Mouse (Mus musculus): ENCODE results near the gene Cyp4v3.
A peak's percentile ranks its signal among the peaks of the same experiment; 100 is the strongest.

Cyp4v3 gene

DNA sequence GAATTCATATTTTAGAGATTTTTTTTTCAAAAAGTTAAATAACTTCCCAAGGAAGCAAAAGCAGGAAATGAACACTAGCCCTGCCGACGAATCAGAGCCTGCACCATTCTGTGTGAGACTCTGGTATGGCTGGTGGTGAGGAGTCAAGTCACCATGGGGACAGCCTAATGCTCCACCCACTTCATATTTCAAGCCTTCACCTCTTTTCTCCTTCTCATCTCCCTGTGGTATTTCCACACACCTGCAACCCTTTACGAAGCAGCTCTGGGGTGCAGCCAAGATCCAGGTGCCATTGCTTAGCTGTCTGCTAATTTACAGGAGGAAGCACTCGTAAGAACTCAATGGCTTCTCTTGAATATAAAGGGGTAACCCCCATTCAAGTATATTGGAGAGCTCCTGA, 22.0 kb downstream of the Cyp4v3 start:
- DNase-seq: no peak

GRCm38 (mm10) chr8:45308366-45308765, 24.6 kb downstream of the Cyp4v3 start, which contains the start of gene Gm45753:
TSS of gene Gm45753 (minus strand) at chr8:45308466.
- DNase-seq: no peak

DNA sequence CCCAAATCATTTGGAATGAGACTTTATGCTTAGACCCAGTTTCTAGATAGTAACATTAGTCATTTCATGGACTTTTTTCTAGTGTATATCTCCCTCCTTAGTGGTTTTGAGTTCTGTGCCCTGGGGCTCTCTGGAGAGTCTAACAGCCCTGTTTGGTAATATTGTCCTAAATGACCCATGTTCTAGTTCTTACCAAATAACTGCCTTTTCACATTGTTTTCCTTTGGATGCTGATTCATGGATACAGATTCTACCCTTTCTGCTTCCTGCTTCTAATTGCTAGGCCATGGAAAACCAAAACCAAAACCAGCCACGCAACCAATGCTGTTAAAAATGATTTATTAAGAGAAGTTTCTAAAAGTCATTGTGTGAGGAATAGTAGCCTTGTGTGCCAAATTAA, 27.5 kb downstream of the Cyp4v3 start:
- no peak for DNase-seq

DNA sequence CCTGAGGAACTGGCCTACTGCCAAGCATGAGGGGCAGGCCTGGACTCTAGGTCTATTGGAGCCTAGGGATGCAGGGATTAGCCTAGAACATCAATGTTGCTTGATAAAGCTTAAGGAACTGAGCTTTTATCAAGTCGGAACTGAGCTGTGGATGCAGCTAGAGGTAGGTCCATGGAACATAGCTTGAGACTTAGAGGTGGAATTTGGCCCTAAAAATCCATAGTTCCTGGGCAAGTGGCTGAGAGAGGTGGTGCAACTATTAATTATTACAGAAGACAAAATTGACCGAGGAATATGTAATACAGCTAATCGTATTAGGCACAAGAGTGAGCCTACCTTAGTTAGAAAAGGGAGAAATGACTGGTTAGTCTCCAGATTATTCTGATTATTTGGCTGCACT, 28.7 kb downstream of the Cyp4v3 start:
- peak in 1 of 2 experiments; percentile 16 for DNase-seq

GRCm38 (mm10) chr8:45302390-45302789, 30.6 kb downstream of the Cyp4v3 start:
- peak; percentile 5 to 16 for DNase-seq

- DNase-seq: no peak
These were observed 37.7 kb downstream of the Cyp4v3 start for GRCm38 (mm10) chr8:45295276-45295675.

DNA sequence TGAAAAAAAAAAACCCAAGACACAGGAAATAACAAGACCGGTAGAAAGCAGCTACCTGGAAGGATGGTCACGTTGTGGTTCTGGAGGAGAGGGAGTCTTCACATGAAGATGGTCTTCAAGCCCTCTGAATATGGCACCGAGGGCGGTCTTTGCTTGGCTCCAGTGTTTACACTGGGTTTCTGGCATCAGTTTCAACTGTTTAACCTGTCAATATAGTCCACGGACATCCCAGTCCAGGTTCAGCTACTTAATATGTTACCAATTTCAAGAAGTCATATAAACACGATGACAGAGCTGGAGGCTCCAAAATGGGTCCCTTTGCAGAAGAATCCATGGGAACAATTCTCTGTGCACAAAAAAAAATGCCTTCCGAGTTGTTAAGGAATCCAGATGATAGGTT, 38.3 kb downstream of the Cyp4v3 start, which contains the start of gene Klkb1:
Klkb1 (minus strand) TSS at position 173 of the 400 bp plus-strand sequence.
- DNase-seq: no peak

GRCm38 (mm10) chr8:45291790-45292189, 41.2 kb downstream of the Cyp4v3 start:
- peak; percentile 85 to 91 for DNase-seq

- DNase-seq: no peak
These were observed 51.4 kb downstream of the Cyp4v3 start for GRCm38 (mm10) chr8:45281630-45282029.

GRCm38 (mm10) chr8:45277453-45277852, 55.6 kb downstream of the Cyp4v3 start:
- no peak for DNase-seq

GRCm38 (mm10) chr8:45274317-45274716, 58.7 kb downstream of the Cyp4v3 start:
- no peak for DNase-seq

- DNase-seq: no peak
These were observed 64.0 kb downstream of the Cyp4v3 start for GRCm38 (mm10) chr8:45269056-45269455.

DNA sequence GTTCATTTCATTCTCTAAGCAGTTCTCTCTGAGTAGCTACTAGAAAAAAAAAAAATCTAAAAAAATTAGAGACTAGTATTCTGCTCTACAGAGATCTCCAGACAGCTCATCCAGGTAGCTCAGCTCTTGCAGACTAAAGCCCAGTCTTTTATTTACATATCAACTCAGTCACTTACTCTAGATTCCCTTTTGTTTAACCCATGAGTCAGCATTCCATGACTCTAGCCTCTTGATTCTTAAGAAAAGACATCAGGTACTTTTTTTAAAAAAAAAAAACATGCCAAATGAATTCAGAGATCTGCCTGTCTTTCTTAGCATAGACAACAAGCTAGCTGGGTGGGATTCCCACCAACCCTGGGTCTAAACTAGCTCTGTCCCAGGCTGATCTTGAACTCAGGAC, 64.5 kb downstream of the Cyp4v3 start:
- DNase-seq: no peak

DNA sequence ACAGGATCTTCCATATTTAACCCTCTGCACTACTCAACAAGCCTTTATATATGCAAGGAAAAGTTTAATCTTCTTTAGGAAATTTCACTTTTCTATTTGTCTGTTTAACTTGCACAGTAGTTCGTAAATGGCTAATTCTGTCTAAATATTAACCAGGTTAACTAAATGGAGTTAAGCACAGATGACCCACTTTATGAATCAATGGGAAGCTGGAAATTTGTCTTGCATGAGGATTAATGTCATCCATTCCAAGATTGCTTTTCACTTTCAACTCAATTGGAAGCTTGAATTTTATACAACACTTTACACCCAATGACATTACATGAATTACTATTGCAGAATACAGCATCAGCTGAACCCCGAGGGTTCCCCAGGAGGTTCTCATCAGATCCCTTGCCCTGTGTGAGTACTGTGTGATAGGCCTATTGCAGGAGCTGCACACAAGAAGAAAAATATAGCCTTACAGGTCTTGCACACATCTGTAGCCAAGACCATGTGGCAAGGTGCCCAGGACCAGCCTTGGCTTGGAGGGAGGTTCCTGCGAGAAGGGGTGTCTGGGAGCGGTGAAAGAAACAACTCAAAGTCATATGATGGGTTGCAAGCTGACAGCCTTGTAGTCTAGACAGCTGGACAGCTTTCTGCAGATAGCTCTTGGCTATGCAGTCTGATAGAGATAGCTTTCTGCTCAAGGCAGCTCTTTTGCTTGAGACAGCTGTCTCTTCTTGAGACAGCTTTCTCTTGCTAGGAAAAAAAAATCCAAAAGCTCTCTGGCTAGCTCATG, 65.2 kb downstream of the Cyp4v3 start:
- DNase-seq: peak; percentile 36 to 44

DNA sequence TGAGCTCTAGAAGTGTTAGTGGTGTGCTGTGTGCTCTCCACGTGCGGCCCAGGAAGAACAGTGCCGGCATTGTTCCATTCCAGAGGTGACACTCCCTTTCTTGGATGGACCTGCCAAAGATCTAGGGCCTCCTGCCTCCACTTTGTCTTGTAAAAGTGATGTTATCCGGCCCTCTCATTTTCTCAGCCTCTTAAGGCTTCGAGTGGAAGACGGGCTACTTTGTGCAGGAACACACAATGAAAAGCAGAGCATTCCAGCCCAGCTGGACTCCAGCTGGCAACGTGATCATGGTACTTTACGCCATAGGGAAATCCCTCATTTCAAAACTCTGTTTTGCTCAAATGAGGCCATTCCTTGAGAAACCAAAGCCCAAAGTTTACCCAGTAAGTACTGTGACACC, 66.0 kb downstream of the Cyp4v3 start:
- no peak for DNase-seq

DNA sequence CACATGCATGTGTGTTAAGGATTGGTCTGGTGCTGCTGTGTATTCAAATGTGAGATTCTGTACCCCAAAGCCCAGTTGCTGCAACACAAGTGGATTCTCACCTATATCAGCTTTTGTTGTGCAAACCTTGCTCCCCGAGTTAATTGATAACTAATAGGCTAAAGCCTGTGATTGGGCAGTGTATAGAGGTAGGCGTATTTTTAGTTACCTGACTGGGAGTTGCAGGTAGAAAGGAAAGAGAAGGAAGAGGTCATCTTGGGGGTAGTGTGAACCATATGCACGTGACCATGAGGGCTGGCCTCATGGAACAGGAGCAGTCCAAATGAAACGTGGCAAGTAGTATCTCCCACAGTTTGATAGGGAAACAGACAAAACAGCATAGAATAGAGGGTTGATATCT, 68.1 kb downstream of the Cyp4v3 start:
- no peak for DNase-seq

GRCm38 (mm10) chr8:45262851-45263250, 70.2 kb downstream of the Cyp4v3 start:
- no peak for DNase-seq

- no peak for DNase-seq
These were observed 71.1 kb downstream of the Cyp4v3 start, which contains the start of gene F11 for GRCm38 (mm10) chr8:45261920-45262319. TSS of gene F11 (minus strand) at chr8:45262031.

GRCm38 (mm10) chr8:45258421-45258820, 74.6 kb downstream of the Cyp4v3 start:
- no peak for DNase-seq

DNA sequence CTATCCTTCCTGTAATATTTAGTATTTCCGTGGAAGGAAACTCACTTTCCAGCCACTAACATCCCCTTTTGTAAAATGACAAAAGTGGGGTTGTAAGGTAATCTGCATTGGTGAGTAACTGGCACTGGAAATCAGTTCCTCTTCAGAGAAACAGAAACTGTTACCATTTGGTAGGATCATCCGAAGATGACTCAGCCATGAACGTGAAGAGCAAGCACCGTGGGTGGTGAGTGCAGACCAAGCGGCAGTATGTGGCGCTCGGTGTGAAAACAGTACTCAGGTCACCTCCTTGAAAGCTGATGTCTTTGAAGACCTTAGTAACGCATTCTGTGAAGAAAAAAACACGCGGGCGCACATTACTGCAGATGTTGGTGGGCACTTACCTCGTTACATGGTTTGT, 78.0 kb downstream of the Cyp4v3 start:
- no peak for DNase-seq

All from cerebellum, postnatal 10 days (tissue).